Mouse (Mus musculus) liver, embryonic 11.5 days (tissue): ENCODE results near the gene Dusp7. TPM values are rescaled to one million over a fixed set of nuclear protein-coding genes. Genes with fewer than 3 reads are reported as not detected.

ENCODE experiments used
- ATAC-seq: fragments of 200-750 bp; cut with Nextera tagmentation; replicated peaks from 2 replicates; pipeline ENCODE4 v1.8.0; 2017; ENCODE audit warnings: moderate number of reproducible peaks, mild to moderate bottlenecking, moderate TSS enrichment, moderate library complexity; ENCODE audit not compliant: low FRiP score
- DNase-seq: peaks from one replicate; pipeline ENCODE4 v3.0.0-alpha.2; 2017; ENCODE audit warnings: low spot score
- H3K27ac ChIP-seq: fragments of 300-500 bp; sonication (generic); 2 replicates; pipeline ENCODE4 v1.5.1; 2014; ENCODE audit warnings: mild to moderate bottlenecking, low read depth, low read length, control low read depth
- H3K27me3 ChIP-seq: fragments of 300-500 bp; sonication (generic); replicated peaks from 2 replicates; pipeline ENCODE4 v1.6.1; 2014; ENCODE audit warnings: low read length, mixed read lengths; ENCODE audit not compliant: control insufficient read depth, insufficient read depth
- H3K36me3 ChIP-seq: fragments of 300-500 bp; sonication (generic); 2 replicates; pipeline ENCODE4 v1.6.1; 2014; ENCODE audit warnings: mild to moderate bottlenecking, low read length, moderate library complexity, mixed read lengths; ENCODE audit not compliant: control insufficient read depth, insufficient read depth
- H3K4me1 ChIP-seq: fragments of 300-500 bp; sonication (generic); replicated peaks from 2 replicates; pipeline ENCODE4 v1.6.1; 2014; ENCODE audit warnings: low read length, mixed read lengths; ENCODE audit not compliant: control insufficient read depth, insufficient read depth
- H3K4me2 ChIP-seq: fragments of 300-500 bp; sonication (generic); 2 replicates; pipeline ENCODE4 v1.6.1; 2014; ENCODE audit warnings: mild to moderate bottlenecking, control low read depth, moderate library complexity
- H3K4me3 ChIP-seq: fragments of 300-500 bp; sonication (generic); 2 replicates; pipeline ENCODE4 v1.5.1; 2014; ENCODE audit warnings: low read depth, low read length, control low read depth
- H3K9ac ChIP-seq: fragments of 300-500 bp; sonication (generic); 2 replicates; pipeline ENCODE4 v1.6.1; 2014; ENCODE audit warnings: low read depth, low read length, control low read depth
- H3K9me3 ChIP-seq: fragments of 300-500 bp; sonication (generic); 2 replicates; pipeline ENCODE4 v1.6.1; 2016; ENCODE audit warnings: low read length, inconsistent platforms, mixed read lengths; ENCODE audit not compliant: control insufficient read depth
- WGBS: fragments of 180-500 bp; shearing (Covaris S2); extraction: QIAGEN DNeasy Blood & Tissue Kit; methylation state at CpG from one replicate; pipeline ENCODE4 v1.1.7; 2014; 5-methylcytosine and 5-hydroxymethylcytosine counted together
- polyA plus RNA-seq: library from polyadenylated mRNA; unstranded; fragments of >200 nt; fragmentation: Nextera tagmentation; extraction: Ambion mirVana; gene quantifications from 2 replicates; pipeline ENCODE4 v1.2.1, GENCODE M21; 2014

Dusp7 gene
- polyA plus RNA-seq, 1 experiment from 2014 or later = 18.1 TPM

- Histone ChIP-seq H3K4me3 (no peak overlapping the region), H3K36me3 (no peaks in the 10 kb centered on the region), H3K9ac (no peak overlapping the region), H3K4me2 (no peak overlapping the region), H3K4me1 (peaks cover 26% of the 10 kb centered on the region), H3K27ac (no peak overlapping the region), H3K27me3 (no peaks in the 10 kb centered on the region), H3K9me3 (no peaks in the 10 kb centered on the region)
- ATAC-seq (no peak), DNase-seq (no peak)
- WGBS = 74% methylated on average over 3 of the region's 3 CpGs
These were observed 11.3 kb upstream of the Dusp7 start for GRCm38 (mm10) chr9:106357167-106357566.

GRCm38 (mm10) chr9:106359297-106359696, 9.1 kb upstream of the Dusp7 start:
- Histone ChIP-seq H3K27me3 (no peaks in the 10 kb centered on the region), H3K36me3 (no peaks in the 10 kb centered on the region), H3K4me1 (peaks cover 11% of the 10 kb centered on the region), H3K9ac (no peak overlapping the region), H3K9me3 (no peaks in the 10 kb centered on the region), H3K4me2 (no peak overlapping the region), H3K27ac (no peak overlapping the region), H3K4me3 (no peak overlapping the region)
- 76% methylated on average over 6 of the region's 6 CpGs for WGBS
- ATAC-seq (no peak), DNase-seq (no peak)

- H3K4me3 ChIP-seq = no peak overlapping the region
- H3K4me1 ChIP-seq = peaks cover 4% of the 10 kb centered on the region
- no peak for ATAC-seq
- no peak overlapping the region for H3K9ac ChIP-seq
- H3K4me2 ChIP-seq = no peak overlapping the region
- no peak overlapping the region for H3K27ac ChIP-seq
- WGBS = 75% methylated on average over 6 of the region's 6 CpGs
- no peak for DNase-seq
- H3K9me3 ChIP-seq = no peaks in the 10 kb centered on the region
- H3K27me3 ChIP-seq = no peaks in the 10 kb centered on the region
- no peaks in the 10 kb centered on the region for H3K36me3 ChIP-seq
These were observed 7.3 kb upstream of the Dusp7 start for GRCm38 (mm10) chr9:106361140-106361539.

GRCm38 (mm10) chr9:106365333-106365732, 3.1 kb upstream of the Dusp7 start:
- peaks cover 11% of the 10 kb centered on the region for H3K4me1 ChIP-seq
- no peaks in the 10 kb centered on the region for H3K9me3 ChIP-seq
- 51% methylated on average over 7 of the region's 7 CpGs for WGBS
- no peak overlapping the region for H3K4me3 ChIP-seq
- H3K27me3 ChIP-seq = no peaks in the 10 kb centered on the region
- H3K27ac ChIP-seq = no peak overlapping the region
- ATAC-seq (no peak), DNase-seq (no peak)
- H3K36me3 ChIP-seq = no peaks in the 10 kb centered on the region
- no peak overlapping the region for H3K4me2 ChIP-seq
- H3K9ac ChIP-seq = no peak overlapping the region

- H3K27ac ChIP-seq = no peak overlapping the region
- no peak overlapping the region for H3K4me2 ChIP-seq
- 63% methylated on average over 1 of the region's 1 CpGs for WGBS
These were observed 2.2 kb upstream of the Dusp7 start for GRCm38 (mm10) chr9:106366188-106366587.

GRCm38 (mm10) chr9:106367001-106367400, 1.4 kb upstream of the Dusp7 start:
- H3K36me3 ChIP-seq = peaks cover 8% of the 10 kb centered on the region
- 20% methylated on average over 5 of the region's 5 CpGs for WGBS
- H3K27ac ChIP-seq = no peak overlapping the region
- H3K9ac ChIP-seq = peak overlapping the region; percentile 47
- ATAC-seq (no peak), DNase-seq (no peak)
- H3K27me3 ChIP-seq = no peaks in the 10 kb centered on the region
- peaks cover 26% of the 10 kb centered on the region for H3K4me1 ChIP-seq
- H3K4me3 ChIP-seq = peak overlapping the region; percentile 84
- peak overlapping the region; percentile 96 for H3K4me2 ChIP-seq
- H3K9me3 ChIP-seq = no peaks in the 10 kb centered on the region

More at GRCm38 (mm10) chr9:106366188-106366587, 2.2 kb upstream of the Dusp7 start:
- Histone ChIP-seq H3K27me3 (no peaks in the 10 kb centered on the region), H3K9ac (no peak overlapping the region), H3K4me3 (no peak overlapping the region), H3K36me3 (peaks cover 4% of the 10 kb centered on the region), H3K4me1 (peaks cover 18% of the 10 kb centered on the region), H3K9me3 (no peaks in the 10 kb centered on the region)
- no peak for DNase-seq
- ATAC-seq = no peak

GRCm38 (mm10) chr9:106367592-106368111, 780 bp upstream of the Dusp7 start:
- peak overlapping the region; percentile 95 for H3K27ac ChIP-seq
- peaks cover 9% of the 10 kb centered on the region for H3K36me3 ChIP-seq
- H3K4me1 ChIP-seq = peaks cover 32% of the 10 kb centered on the region
- H3K9me3 ChIP-seq = no peaks in the 10 kb centered on the region
- DNase-seq = peak; percentile 99
- peak overlapping the region; percentile 84 for H3K4me3 ChIP-seq
- under 1% methylated on average over 36 of the region's 36 CpGs for WGBS
- H3K4me2 ChIP-seq = peak overlapping the region; percentile 96
- peak; percentile 91 for ATAC-seq
- peak overlapping the region; percentile 92 for H3K9ac ChIP-seq
- H3K27me3 ChIP-seq = no peaks in the 10 kb centered on the region

- Histone ChIP-seq H3K27me3 (no peaks in the 10 kb centered on the region), H3K4me1 (peaks cover 33% of the 10 kb centered on the region), H3K27ac (peak overlapping the region; percentile 95), H3K9ac (peak overlapping the region; percentile 92), H3K36me3 (peaks cover 20% of the 10 kb centered on the region), H3K4me3 (peak overlapping the region; percentile 84), H3K9me3 (no peaks in the 10 kb centered on the region), H3K4me2 (peak overlapping the region; percentile 96)
- ATAC-seq (peak; percentile 42), DNase-seq (peak; percentile 78)
- WGBS = 1% methylated on average over 72 of the region's 72 CpGs
These were observed 534 bp downstream of the Dusp7 start for GRCm38 (mm10) chr9:106368831-106369501.
